Mouse (Mus musculus): ENCODE data around the gene Olfr1209. TPM values are rescaled to one million over a fixed set of nuclear protein-coding genes. Genes with fewer than 3 reads are reported as not detected.

Gene Olfr1209
- under 1 TPM; 0.04 to 0.37 TPM for polyA plus RNA-seq (2017; shearing (Covaris generic))

GRCm38 (mm10) chr2:88915057-88915456, at the start of gene Olfr1209:
Olfr1209 (minus strand) TSS chr2:88915157.

DNA sequence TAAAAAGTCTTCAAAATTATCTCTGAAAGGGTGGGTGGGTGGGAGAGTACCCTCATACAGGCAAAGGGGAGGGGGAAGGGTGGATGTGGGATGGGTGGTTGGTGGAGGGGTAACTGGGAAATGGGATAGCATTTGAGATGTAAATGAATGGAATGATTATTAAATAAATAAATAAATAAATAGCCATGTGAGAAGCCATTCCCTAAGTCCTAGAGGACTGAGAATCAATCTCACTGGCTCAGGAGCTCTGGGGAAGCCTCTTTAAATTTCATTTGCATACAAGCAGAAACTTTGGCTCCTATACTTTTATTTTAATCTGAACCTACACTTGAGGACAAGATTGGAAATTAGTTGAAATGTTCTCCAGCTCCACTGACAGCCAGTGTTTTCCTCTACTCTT, 38.7 kb upstream of the Olfr1209 start, which contains the start of gene Olfr1212:
Gene Olfr1212, plus strand, starts transcription at position 301 of the 400 bp plus-strand sequence.

DNA sequence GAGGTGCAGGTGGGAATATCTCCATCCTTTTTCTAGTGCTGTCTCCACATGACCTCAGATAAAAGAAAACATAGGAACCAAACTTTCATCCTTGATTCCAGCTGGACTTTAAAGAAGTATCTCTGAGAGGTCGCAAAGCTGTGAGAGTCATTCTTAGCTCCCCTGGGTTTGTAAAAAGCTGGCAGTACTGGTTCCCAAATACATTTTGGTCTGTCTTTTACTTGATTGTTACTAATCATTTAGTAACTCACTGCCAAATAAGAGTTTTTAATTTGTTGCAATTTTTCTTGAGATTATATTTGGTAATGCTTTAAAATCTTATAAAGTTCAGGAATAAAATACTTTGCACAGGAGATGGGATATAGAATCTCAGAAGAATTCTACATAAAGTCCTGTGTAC, 23.1 kb upstream of the Olfr1209 start, which contains the start of gene Olfr1211:
Gene Olfr1211, minus strand, starts transcription at position 101 of the 400 bp plus-strand sequence.

DNA sequence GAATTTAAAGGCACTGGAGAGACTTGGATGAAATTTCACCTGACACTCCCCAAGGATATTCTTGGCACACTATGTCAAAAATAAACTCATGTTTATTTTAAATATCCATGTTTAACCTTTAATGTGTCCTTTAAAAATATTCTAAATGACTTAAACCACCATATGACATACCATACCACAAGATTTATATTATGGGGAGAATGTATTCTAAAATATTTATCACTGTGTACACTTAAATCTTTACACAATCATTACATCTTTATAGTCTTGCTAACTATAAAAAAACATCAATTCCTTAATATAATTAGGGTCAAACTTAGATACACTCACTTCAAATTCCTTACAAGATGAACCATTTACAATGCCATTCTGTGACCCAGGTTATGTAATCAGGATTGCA, 12.7 kb downstream of the Olfr1209 start, which contains the start of gene Olfr1208:
Gene Olfr1208, minus strand, starts transcription at position 101 of the 400 bp plus-strand sequence.

DNA sequence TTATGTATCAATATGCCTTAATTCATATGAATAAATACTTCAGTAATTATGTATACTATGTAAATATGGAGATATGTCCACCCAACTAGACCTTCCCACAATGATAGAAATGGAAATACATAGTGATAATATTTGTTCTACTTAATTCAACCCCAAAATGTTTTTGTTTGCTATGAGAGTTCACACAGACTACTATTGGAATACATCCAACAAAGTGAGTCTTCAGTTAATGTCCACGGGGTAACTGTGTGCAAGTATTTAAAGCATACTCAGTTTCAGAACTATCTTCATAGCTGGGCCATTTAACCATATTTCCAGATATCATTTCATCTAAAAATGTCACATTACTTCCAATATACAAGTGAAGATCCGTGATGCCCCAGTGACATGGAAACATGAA, 52.0 kb downstream of the Olfr1209 start, which contains the start of gene Olfr1206:
Gene Olfr1206, plus strand, starts transcription at position 301 of the 400 bp plus-strand sequence.

Other genes starting within 250 kb of the Olfr1209 start
- gene Olfr1193, start 239.5 kb downstream of the Olfr1209 start, polyA plus RNA-seq (2017; shearing (Covaris generic)): under 1 TPM; 0.16 to 0.23 TPM
- under 1 TPM; 0.28 to 0.33 TPM for gene Olfr1195, start 226.0 kb downstream of the Olfr1209 start, polyA plus RNA-seq (2017; shearing (Covaris generic))
- gene Olfr1196, start 210.6 kb downstream of the Olfr1209 start, polyA plus RNA-seq (2017; shearing (Covaris generic)): not detected
- 1 to 10 TPM in 1 of 2 experiments, not detected in 1; 1.5 TPM for gene Olfr1197, start 182.8 kb downstream of the Olfr1209 start, polyA plus RNA-seq (2017; shearing (Covaris generic))
- gene Olfr1198, start 163.8 kb downstream of the Olfr1209 start, polyA plus RNA-seq (2017; shearing (Covaris generic)): under 1 TPM in 1 of 2 experiments, not detected in 1; 0.12 TPM
- not detected for gene Olfr1199, start 154.7 kb downstream of the Olfr1209 start, polyA plus RNA-seq (2017; shearing (Covaris generic))
- gene Olfr1200, start 144.7 kb downstream of the Olfr1209 start, polyA plus RNA-seq (2017; shearing (Covaris generic)): not detected
- not detected for gene Olfr1201, start 122.1 kb downstream of the Olfr1209 start, polyA plus RNA-seq (2017; shearing (Covaris generic))
- gene Olfr1202, start 100.7 kb downstream of the Olfr1209 start, polyA plus RNA-seq (2017; shearing (Covaris generic)): under 1 TPM in 1 of 2 experiments, not detected in 1; 0.04 TPM
- 1 to 10 TPM in 1 of 2 experiments, under 1 TPM in 1; 0.17 to 1.2 TPM for gene Olfr1205, start 85.4 kb downstream of the Olfr1209 start, polyA plus RNA-seq (2017; shearing (Covaris generic))
- gene Olfr1204, start 65.9 kb downstream of the Olfr1209 start, polyA plus RNA-seq (2017; shearing (Covaris generic)): under 1 TPM in 1 of 2 experiments, not detected in 1; 0.06 TPM
- under 1 TPM in 1 of 2 experiments, not detected in 1; 0.61 TPM for gene Olfr1206, start 51.9 kb downstream of the Olfr1209 start, polyA plus RNA-seq (2017; shearing (Covaris generic))
- 1 to 10 TPM in 1 of 2 experiments, not detected in 1; 1.9 TPM for gene Olfr1208, start 12.8 kb downstream of the Olfr1209 start, polyA plus RNA-seq (2017; shearing (Covaris generic))
- gene Olfr1211, start 23.0 kb upstream of the Olfr1209 start, polyA plus RNA-seq (2017; shearing (Covaris generic)): not detected
- gene Olfr1212, start 38.8 kb upstream of the Olfr1209 start, polyA plus RNA-seq (2017; shearing (Covaris generic)): under 1 TPM in 1 of 2 experiments, not detected in 1; 0.16 TPM
- not detected for gene Gm13762, start 65.1 kb upstream of the Olfr1209 start, polyA plus RNA-seq (2017; shearing (Covaris generic))
- under 1 TPM in 1 of 2 experiments, not detected in 1; 0.23 TPM for gene Olfr1214, start 77.5 kb upstream of the Olfr1209 start, polyA plus RNA-seq (2017; shearing (Covaris generic))
- gene Olfr1215, start 91.8 kb upstream of the Olfr1209 start, polyA plus RNA-seq (2017; shearing (Covaris generic)): under 1 TPM; 0.49 to 0.53 TPM
- not detected for gene Olfr1216, start 103.2 kb upstream of the Olfr1209 start, polyA plus RNA-seq (2017; shearing (Covaris generic))
- under 1 TPM; 0.07 to 0.11 TPM for gene Olfr1217, start 116.9 kb upstream of the Olfr1209 start, polyA plus RNA-seq (2017; shearing (Covaris generic))
- gene Olfr1218, start 146.0 kb upstream of the Olfr1209 start, polyA plus RNA-seq (2017; shearing (Covaris generic)): not detected
- gene Olfr1219, start 168.4 kb upstream of the Olfr1209 start, polyA plus RNA-seq (2017; shearing (Covaris generic)): not detected
- under 1 TPM; 0.08 to 0.62 TPM for gene Olfr1220, start 191.7 kb upstream of the Olfr1209 start, polyA plus RNA-seq (2017; shearing (Covaris generic))
- gene Olfr1221, start 202.1 kb upstream of the Olfr1209 start, polyA plus RNA-seq (2017; shearing (Covaris generic)): not detected
- gene Olfr1222, start 217.9 kb upstream of the Olfr1209 start, polyA plus RNA-seq (2017; shearing (Covaris generic)): not detected
- gene Olfr1223, start 236.4 kb upstream of the Olfr1209 start, polyA plus RNA-seq (2017; shearing (Covaris generic)): under 1 TPM in 1 of 2 experiments, not detected in 1; 0.30 TPM
- not detected for gene Olfr1224-ps1, start 248.9 kb upstream of the Olfr1209 start, polyA plus RNA-seq (2017; shearing (Covaris generic))